In genomic region chr2:83625226-83626108, GRCm38 (mm10) we compare ENCODE assay signal across 8 mouse cellular contexts. TPM values are rescaled to one million over a fixed set of nuclear protein-coding genes. Genes with fewer than 3 reads are reported as not detected.
A peak's percentile ranks its signal among the peaks of the same experiment; 100 is the strongest.
DNase-seq lines count a peak whose midpoint lies in the region; ATAC-seq lines count a peak whose summit lies in the region.

No protein-coding gene starts in this region.

- peak; percentile 69 for ATAC-seq in midbrain, embryonic 11.5 days (ENCODE audit: low FRiP score)
- no peak; the same call in 1 of the 2 replicates for ATAC-seq in erythroblast, adult 5-6 weeks (replicated peaks; ENCODE audit: low FRiP score, poor library complexity, severe bottlenecking)

- DNase-seq in WW6 (ENCODE audit: low read depth, low spot score) = peak; percentile 36
- DNase-seq in cerebellum, adult 9-11 months = peak; percentile 56
- DNase-seq in frontal cortex, postnatal 36 days (ENCODE audit: low spot score in 2 of 2) = peak; percentile 58 to 71
- DNase-seq in induced T-regulatory cell, adult 2 months (ENCODE audit: low read depth) = peak; percentile 83
- DNase-seq in left cerebral cortex, postnatal 25 days (ENCODE audit: low spot score in 2 of 2) = peak; percentile 59 to 72
- DNase-seq in midbrain, embryonic 11.5 days (ENCODE audit: low spot score, missing footprints) = peak; percentile 93
- DNase-seq in right cerebral cortex, postnatal 36 days (ENCODE audit: low spot score in 2 of 2) = peak; percentile 25 to 52

- 31% methylated on average over 10 of the region's 10 CpGs for WGBS in midbrain, embryonic 11.5 days

- H3K4me1 ChIP-seq in midbrain, embryonic 11.5 days (ENCODE audit: control insufficient read depth, insufficient read depth, low read length) = no peaks in the 10 kb centered on the region

- H3K36me3 ChIP-seq in midbrain, embryonic 11.5 days (ENCODE audit: control insufficient read depth, insufficient read depth, low read length) = no peaks in the 10 kb centered on the region

- intact Hi-C loops in left cerebral cortex, postnatal 25 days (cut with DNase I) = loop anchor here (1.0 kb wide), 1 partner anchor 146 kb away; no protein-coding TSS in a partner anchor

- no peak overlapping the region for H3K27ac ChIP-seq in midbrain, embryonic 11.5 days (ENCODE audit: low read depth, low read length)

- no peaks in the 10 kb centered on the region for H3K9me3 ChIP-seq in midbrain, embryonic 11.5 days (ENCODE audit: control insufficient read depth, low read length)

- no peaks in the 10 kb centered on the region for H3K27me3 ChIP-seq in midbrain, embryonic 11.5 days (ENCODE audit: control insufficient read depth, insufficient read depth, low read length)

- no peak overlapping the region for H3K4me3 ChIP-seq in midbrain, embryonic 11.5 days (ENCODE audit: low read depth, low read length)

- no peak overlapping the region for H3K4me2 ChIP-seq in midbrain, embryonic 11.5 days

- H3K9ac ChIP-seq in midbrain, embryonic 11.5 days (ENCODE audit: low read length) = no peak overlapping the region

RNA-seq across cellular contexts. Expression of gene Zc3h15, which starts 18.8 kb away (rescaled TPM):
- 100 to 1,000 TPM; 145 to 151 TPM for total RNA-seq in left cerebral cortex, postnatal 25 days (2021)
- polyA plus RNA-seq in midbrain, embryonic 11.5 days (2014; fragmentation: Nextera tagmentation; extraction: Ambion mirVana) = 178 and 195 TPM in 2 replicates
- total RNA-seq in erythroblast, adult 5-6 weeks (2015; ENCODE audit: low replicate concordance) = 54.6 and 65.2 TPM in 2 replicates
- 96.3 and 134 TPM in 2 replicates for total RNA-seq in erythroblast, adult 5-6 weeks (2017; ENCODE audit: low replicate concordance)

Comparison
In these comparisons a context has a peak if more than half of its experiments do, and no peak if none do; other contexts are left out.
1. DNase-seq: peak in every context shown above with its lines; median percentile 93 in midbrain, embryonic 11.5 days; 83 in induced T-regulatory cell, adult 2 months; 66 in left cerebral cortex, postnatal 25 days; 64 in frontal cortex, postnatal 36 days; 56 in cerebellum, adult 9-11 months; 38 in right cerebral cortex, postnatal 36 days; 36 in WW6.